Mouse (Mus musculus): ENCODE data around the gene Btaf1.
A peak's percentile ranks its signal among the peaks of the same experiment; 100 is the strongest.

Gene Btaf1

DNA sequence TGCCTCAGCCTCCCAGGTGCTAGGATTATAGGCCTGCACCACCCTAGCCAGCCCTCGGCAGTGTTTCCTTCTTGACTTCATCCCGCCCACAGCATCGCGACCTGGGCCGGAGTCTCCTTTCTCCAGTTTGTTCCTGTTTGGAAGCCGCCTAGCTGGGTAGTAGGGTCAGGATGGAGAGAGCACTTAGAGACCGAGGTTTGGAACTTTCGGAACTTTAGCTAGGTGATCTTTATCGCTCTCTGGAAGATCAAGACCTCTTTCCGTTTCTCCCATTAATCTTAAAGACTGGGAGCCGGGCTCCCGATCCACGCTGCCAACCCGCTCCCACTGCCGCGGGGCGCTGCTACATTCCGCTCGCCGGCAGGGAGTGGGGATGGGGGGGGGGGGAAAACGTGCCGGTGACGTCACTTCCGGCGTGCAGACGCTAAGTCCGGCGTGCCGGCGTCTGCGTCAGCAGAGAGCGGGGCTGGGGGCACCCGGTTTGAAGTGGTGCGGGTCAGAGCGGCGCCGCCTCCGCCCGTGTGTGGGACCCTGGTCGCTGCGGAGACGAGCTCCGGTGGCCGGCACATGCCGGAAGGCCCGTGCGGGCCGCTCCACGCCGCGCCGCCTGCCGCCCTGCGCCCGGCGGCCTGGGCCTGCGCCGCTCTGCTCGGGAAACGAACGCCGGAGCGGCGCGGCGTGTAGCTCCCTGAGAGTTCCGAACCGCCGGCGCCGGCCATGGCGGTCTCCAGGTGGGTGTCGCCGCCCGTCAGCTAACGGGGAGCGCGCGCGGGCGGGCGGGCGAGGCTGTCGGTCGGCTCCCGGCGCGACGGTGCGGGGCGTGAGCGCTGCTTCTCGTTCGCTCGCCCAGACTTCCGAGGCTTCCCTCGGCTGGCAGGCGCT lies at the start of gene Btaf1:
Gene Btaf1 (plus strand): TSS at position 409 of the 882 bp plus-strand sequence.
- DNase-seq, result peak; percentile 77 to 85

DNA sequence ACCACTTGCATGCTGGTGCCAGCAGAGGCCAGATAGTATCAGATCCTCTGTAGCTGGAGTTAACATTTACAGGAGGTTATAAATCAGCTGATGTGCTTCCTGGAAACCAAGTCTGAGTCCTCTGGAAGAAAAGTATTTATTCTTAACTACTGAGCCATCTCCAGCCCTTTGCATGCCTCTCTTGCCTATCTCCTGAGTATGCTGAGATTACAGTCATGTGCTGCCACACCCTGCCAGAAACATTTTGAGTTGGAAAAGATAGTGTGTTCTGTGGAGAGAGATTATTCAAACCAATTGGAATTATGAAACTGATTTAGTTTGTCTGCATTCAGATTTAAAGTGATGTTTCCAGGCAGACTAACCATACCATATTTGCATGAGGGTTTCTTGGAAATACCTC lies 48.5 kb upstream of the Btaf1 start:
- no peak for DNase-seq

DNA sequence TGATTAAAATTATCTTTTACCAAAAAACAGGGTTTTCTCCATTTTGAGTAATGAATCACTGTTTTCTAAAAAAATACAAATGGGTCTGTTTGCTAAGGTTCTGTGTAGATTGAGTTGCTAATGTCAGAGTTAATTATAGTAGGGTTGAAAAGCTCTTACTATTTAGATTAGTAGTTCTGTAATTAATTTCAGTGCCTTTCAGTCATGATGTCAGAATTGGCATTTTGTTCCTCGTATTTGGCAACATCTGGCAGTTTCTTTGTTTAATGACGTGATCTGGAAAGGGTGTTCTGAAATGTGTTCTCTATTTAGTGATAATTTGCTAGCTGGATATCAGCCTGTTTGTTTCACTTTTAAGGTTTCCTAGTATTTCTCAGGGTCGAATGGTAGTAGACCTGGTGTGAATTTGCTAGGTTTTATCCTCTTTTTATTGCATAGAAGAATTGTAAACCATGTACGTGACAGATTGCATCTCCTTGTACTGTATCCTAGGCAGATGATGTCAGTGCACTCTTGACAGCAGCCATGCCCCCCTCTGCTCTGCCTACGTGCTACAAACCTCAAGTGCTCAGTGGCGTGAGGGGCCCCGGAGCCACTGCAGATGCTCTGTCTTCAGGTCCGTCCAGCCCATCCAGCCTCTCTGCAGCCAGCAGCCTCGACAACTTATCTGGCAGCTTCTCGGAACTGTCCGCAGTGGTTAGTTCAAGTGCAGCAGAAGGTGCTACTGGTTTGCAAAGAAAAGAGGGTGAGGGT lies 47.0 kb upstream of the Btaf1 start:
- no peak for DNase-seq

DNA sequence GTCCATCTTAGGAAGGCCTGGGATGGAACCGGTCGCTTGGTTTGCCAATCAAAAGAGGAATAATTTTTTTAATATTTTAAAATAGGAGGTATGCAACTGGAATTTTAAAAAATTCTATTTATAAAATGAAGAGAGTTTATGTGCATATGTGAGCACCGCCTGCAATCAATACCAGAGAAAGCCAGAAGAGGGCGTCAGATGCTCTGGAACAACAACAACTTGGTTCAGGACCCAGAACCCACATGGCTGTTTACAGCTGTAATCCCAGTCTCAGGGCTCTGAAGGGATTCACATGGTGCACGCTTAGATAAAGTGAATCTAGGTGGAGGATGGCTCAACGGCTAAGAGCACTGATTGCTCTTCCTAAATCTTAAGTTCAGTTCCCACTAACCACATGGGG lies 42.8 kb upstream of the Btaf1 start:
- DNase-seq, result peak; percentile 11 to 14

DNA sequence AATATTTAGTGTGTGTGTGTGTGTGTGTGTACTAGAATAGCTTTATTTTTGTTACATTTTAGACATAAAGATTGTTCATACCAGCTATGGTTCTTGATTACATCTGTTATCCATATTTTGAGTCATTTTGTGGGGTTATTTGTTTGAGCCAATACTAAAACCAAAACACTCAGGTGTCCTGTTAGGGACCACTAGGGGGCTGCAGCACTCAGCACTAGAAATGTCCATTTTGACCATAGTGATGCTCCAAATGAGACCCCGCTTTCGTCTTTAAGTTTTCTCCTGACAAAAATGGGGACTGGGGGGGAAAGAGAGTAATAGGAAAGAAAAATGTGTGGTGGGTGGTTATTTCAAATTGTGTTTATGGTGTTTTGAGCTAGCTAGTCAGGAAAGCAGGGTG lies 39.6 kb upstream of the Btaf1 start:
- DNase-seq, result no peak

DNA sequence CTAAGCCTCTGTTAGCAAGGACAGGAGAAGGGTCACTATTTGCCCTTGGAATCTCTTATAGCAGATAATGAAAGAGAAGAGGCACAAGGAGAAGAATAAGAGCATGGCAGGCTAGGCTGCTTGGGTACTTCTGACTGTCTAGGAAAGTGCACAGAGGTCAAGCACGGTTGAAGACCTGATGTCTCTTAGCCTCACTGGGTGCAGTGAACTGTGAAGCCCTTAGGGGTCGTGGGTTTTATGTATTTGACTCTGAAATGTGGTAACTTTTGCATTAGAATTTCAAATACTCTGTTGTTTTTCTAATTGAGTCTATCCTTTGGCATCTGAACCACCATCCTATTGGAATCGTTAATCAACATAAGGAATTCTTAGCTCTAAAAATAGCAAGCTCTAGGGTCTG lies 38.2 kb upstream of the Btaf1 start:
- DNase-seq, result no peak

DNA sequence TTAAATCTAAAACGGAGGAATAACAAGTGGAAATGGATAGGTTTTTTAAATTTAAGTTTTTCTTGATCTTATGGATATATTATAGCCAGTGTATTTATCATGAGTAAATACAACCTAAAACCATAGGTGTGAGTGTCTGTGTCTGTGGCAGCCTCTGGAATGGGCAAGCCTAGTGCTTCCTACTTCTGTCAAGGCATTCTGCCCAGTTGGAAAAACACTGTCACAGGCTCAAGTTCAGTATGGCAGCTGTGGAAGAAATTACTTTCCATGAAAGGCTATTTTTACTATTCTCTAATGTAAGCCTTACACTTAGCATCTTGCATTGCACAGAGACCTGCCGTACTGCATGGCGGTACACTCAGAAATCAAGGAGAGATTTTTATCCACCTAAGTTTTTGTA lies 34.1 kb upstream of the Btaf1 start:
- DNase-seq, result no peak

DNA sequence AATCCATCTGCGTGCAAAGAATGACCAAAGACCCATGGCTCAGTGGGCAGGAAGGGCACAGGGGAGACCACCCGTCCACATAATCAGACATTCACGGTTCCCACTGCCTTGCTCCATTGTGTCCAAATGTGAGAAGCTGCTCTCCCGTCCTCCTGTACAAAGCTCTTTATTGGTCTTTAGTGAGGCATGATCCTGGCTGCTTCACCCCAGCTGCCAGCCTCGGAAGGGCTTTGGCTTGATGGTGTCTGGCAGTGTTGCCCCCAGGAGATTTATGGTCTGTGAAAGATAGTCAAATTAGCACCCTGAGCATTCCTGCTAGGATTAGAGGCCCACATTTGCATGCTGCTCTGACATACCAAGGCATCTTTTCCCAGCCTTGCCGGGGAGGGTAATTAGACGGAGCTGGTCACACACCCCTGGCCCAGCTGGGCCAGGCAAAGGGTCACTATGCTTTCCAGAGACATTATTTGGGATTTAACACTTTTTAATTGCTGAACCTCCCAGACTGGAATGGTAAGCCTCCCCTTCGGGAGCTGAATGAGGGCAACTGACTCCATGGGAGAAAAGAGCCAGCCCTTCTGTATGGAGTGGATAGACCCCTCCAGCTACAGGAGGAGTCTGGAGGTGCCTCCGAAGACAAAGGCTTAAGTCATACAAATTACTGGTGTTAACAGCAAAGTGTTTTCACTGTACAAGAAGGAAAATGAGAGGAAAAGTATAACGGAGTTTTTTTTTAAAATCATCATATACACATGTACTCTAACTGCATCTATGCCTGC lies 28.9 kb upstream of the Btaf1 start:
- DNase-seq, result no peak

DNA sequence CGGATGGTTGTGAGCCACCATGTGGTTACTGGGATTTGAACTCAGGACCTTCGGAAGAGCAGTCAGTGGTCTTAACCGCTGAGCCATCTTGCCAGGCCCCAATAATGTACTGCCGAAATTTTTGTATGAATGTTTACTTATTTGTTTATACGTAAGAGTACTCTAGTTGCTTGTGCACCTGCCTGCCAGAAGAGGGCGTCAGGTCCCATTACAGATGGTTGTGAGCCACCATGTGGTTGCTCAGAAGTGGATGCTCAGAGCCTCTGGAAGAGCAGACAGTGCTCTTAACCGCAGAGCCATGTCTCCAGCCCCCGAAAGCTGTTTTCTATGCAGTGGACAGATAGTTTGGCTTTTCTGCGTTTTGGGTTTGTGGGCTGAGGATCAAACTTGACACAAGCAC lies 28.1 kb upstream of the Btaf1 start:
- DNase-seq, result peak in 1 of 2 experiments; percentile 13

DNA sequence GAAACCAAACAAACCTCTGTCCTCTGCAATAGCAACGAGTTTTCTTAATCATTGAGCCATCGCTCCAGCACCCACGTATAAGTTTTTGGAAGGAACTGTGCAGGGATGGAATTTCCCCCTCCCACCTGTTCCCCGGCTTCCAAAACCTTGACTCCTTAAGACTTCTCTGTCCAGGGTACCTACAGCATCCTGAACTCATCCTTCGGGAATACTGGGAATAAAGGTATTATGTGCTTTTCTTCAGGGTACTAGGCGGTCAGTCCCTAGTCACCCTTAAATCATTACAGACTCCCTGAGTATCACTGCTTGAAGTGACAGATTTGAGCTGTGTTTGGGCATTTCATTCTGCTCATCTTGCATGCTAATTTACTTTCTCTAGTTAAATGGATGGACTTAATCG lies 22.5 kb upstream of the Btaf1 start:
- DNase-seq, result no peak

DNA sequence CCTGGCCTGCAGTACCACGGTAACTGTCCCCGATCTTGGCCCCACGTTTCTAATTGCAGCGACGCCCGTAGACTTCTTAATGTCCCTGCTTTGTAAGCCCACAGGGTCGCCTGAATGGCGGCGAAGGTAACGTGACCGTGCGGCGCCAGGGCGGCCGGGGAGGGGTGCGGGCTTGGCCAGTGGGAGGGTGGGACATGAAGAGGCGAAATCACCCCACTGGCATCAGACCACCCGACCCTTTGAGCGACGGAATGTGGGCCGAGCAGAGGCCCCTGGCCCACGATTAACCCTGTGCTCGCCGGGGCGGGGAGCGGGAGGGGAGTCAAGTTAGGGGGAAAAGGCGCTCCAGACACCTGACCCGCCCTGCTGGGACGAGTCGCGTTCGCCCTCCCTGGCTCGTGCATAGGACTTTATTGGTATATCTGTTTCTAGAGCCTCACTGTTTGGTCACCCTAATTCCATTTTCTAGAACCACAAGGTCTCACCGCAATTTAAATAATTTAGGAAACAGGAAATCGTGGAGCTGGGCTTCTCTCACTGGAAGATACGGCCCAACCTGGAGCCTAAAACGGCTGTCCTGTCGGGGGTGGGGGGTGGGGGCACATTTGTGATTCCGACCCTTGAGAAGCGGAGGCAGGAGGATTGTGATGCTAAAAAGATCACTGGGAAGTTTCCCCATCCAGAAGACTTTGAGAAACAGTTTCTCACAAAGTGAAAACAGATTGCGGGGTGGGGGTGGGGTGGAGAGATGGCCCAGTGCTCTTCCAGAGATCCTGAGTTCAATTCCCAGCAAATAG lies 21.5 kb upstream of the Btaf1 start:
- DNase-seq, result peak in 1 of 2 experiments; percentile 7

DNA sequence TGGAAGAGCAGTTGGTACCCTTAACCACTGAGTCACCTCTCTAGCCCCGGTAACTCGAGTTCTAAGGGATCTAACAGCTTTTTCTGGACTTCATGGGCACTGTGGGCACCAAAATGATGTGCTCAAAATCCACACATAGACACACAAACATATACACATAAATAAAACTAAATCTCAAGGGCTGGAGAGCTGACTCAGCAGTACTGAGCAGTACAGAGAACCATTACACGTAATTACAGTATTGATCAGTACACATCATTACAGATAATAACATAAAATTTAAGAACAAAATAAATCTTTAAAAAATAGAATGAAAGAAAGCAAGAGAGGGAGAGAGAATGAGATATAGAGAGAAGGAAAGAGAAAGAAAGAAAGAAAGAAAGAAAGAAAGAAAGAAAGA lies 16.7 kb upstream of the Btaf1 start:
- no peak for DNase-seq

DNA sequence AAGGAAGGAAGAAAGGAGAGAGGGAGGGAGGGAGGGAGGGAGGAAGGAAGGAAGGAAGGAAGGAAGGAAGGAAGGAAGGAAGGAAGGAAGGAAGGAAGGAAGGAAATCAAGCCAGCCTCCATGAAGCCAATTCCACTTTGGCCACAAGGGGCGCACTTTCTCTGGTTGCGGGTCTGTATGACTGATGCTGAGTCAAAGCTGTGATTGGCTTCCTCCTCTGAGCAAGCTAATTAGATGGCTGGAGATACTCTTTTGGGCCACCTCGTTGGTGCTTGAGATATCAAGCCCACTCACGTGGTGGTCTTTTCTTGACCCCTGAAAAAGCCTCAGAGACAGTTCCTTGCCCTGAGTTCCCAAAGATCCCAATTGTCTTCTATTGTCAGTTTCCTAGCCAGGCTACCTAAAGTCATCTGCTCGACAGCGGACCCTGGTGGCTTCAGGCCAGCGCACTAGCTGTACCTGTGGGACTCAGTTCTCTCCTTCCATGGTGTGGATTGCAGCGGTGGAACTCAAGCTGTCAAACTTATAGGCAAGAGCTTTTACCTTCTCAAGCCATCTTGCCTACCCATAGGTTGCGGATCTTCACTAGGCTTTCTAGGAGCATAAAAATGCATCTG lies 16.1 kb upstream of the Btaf1 start:
- DNase-seq, result peak; percentile 60 to 70

DNA sequence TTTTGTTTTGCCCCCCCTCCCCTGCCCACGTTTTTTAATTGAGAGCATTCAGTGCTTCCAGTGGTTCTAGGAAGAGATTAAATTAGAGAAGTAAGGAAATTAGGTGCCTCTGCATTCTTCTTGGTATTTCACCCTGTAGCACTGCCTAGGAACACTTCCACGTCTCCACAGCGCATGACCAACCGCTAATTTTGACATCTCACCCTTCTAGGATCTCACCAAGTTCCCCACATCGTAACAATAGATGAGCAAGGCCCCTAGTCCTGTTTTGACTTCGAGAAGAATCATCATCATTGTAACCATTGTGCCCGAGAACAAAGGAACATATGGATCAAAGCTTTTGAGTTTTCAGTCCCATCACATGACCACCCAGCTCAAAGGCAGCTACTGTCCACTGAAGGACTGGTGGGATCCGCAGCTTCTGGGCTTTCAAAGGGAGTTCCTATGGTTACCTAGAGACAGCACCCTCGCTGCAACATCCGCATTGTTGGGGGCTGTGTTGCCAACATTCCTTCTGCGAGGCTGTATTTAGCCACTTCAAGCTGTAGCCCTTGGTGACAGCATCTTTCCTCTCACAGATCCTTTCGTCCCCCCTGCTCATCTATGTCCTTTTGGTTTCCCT lies 15.3 kb upstream of the Btaf1 start:
- DNase-seq, result no peak

DNA sequence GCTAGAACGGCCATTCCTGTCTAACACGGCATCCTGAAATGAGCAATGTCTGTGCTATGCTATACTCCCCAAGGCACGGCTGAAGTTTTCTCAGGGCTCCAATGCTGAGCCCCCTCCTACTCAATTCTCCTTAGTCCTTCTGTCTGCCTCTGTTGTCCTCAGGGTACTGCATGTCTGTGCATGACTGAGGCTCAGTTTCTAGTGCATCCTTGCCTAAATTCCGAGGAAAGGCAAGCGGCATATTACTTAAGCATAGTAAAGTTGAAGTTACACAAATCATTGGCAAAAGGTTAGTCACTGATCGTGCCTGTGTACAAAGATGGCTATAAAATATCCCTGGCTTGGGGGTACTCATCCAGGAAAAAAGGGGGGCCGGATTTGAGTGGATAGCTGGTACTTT lies 12.8 kb upstream of the Btaf1 start:
- no peak for DNase-seq

DNA sequence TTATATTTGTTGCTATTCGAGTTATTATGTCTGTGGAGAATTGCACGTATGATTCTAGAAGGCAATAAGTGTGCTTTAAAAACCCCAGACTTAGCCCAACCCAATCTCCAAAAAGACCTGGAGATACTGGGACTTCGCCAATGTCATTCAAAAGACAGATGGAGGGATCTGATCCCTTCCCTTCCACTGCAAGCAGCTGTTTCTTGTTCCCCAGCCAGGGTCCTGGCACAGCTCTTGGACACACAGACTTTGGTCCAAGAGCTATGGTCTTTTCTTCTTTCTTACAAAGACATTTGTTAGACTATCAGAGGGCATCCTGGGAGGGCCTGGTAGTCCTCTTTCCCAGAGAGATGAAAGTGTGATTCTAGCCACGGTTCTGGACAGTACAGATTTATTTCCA lies 9.7 kb upstream of the Btaf1 start:
- DNase-seq, result no peak

DNA sequence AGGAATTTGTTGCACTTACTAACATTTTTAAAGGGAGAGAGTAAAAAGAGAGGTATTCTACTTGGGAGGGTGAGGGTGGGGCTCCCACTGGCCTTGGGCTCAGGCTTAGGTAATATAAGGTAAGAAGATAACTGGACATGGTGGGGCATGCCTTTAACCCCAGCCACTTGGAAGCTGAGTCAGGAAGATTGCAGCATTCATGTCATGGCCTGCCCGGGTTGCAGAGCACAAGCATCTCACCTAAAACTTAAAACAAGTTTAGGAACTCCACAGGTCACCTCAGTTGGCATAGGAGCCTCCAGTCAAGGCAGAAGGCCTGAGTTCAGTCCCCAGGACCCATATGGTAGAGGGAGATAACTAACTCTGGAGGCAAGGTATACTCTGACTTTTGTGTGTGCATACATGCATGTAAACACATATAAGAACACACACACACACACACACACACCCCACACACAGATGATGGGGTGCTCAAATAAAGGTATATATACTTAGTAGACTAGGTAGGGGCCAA lies 8.9 kb upstream of the Btaf1 start:
- DNase-seq, result no peak

DNA sequence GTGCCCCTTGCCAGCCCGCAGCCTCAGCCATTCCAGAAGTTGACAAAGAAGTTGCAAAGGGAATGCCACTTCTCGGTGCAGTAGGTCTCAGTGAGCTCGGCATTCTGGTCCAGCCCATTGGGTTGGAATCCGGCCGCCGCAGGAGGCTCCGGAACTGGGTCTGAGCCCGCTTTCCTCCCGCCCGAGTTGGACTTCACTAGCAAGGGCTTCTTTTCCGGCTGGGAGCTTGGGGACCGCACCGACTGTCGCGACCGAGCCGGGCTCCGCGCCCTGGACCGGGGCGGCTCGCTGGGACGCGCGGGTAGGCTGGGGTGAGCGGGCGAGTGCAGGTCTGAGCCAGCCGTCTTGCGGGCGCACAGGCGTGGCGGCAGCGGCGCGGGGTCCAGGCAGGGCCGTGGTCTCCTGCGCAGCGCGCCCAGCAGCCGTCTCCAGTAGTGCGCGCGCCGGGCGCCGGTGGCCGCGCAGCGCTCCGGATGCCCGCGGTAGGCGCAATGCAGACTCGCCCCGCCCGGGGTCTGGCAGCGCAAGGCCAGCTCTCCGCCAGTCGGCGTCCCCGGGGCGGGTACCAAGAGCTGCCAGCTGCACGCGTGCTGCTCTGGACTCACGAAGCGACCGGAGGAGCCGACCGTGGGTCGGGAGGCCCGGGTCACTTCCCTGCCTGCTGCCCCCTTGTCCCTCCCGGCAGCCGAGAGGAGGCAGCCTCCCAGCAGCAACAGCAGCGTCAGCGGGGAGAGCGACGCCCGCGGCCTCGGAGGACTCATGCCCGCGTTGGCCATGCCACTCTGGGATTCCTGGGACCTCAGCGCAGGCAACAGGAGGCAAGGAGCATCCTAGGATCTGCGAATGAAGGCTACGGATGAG lies 7.2 kb upstream of the Btaf1 start:
- DNase-seq, result peak; percentile 63 to 64

DNA sequence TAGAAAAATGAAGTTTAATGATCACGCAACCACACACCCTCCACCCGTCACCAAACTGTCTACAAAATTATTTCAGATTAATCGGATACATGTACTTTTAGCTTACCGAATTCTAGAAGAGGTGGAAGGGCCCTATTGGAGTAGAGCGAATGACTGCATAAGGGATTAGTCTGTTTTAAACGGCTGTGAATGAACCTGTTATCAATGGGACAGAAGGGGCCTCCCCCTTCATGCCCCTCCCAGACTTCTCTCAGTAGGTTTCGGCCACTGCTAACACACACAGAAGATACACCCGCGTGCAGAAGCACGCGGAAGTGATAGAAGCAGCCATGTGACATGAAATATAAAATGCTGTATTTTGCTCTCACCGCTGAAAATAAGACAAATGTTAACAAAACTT lies 6.4 kb upstream of the Btaf1 start, which contains the start of gene Fgfbp3:
Gene Fgfbp3 (minus strand): TSS at position 150 of the 400 bp plus-strand sequence.
- DNase-seq, result no peak

DNA sequence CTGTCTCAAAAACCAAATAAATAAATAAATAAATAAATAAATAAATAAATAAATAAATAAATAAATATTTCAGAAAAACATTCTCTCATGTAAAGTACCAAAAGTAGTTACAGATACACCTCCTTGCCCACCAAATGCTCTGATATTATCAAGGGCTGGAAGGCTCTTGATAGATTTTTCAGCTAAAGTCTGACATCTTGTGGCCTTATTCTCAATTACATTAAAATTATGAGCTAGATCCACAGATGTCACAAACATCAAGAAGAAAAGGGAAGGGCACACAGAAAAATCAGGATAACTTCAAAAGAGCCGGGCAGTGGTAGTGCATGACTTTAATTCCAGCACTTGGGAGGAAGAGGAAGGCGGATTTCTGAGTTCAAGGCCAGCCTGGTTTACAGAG lies 3.9 kb upstream of the Btaf1 start:
- no peak for DNase-seq
